Mouse (Mus musculus) neutrophil, adult 59 days (primary cell): Measurements from ENCODE around the gene Ccdc71l. TPM values are rescaled to one million over a fixed set of nuclear protein-coding genes. Genes with fewer than 3 reads are reported as not detected.

Experiments used
- total RNA-seq, 2 experiments: library from RNA; stranded (reverse); gene quantifications; 1 replicate in 1 of 2; 2 replicates in 1 of 2; pipeline ENCODE4 v1.2.4; 2023

Gene Ccdc71l
- total RNA-seq: 10 to 100 TPM; 12.2 to 14.2 TPM

GRCm38 (mm10) chr12:32378528-32379295 is at the start of gene Ccdc71l:
Gene Ccdc71l (plus strand): TSS chr12:32378704.

Other genes with a start within 250 kb of the Ccdc71l start
- gene Pik3cg, start 170.0 kb upstream of the Ccdc71l start, total RNA-seq: 100 to 1,000 TPM; 136 to 142 TPM